Mouse (Mus musculus): ENCODE measurements around the gene Gm21887.
A peak's percentile ranks its signal among the peaks of the same experiment; 100 is the strongest.
"Not testable (repeated sequence)": the region's sequence is repeated elsewhere in the genome, so short reads cannot be mapped to it uniquely, and the experiment has no call there.

Gm21887 gene

DNA sequence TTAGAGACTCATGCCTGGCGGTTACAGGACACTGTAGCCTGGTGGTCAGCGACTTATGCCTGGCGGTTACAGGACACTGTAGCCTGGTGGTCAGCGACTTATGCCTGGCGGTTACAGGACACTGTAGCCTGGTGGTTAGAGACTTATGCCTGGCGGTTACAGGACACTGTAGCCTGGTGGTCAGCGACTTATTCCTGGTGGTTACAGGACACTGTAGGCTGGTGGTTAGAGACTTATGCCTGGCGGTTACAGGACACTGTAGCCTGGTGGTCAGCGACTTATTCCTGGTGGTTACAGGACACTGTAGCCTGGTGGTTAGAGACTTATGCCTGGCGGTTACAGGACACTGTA, 2.0 kb downstream of the Gm21887 start:
- DNase-seq (ENCODE audit: low read depth, low spot score) = not testable (repeated sequence)

DNA sequence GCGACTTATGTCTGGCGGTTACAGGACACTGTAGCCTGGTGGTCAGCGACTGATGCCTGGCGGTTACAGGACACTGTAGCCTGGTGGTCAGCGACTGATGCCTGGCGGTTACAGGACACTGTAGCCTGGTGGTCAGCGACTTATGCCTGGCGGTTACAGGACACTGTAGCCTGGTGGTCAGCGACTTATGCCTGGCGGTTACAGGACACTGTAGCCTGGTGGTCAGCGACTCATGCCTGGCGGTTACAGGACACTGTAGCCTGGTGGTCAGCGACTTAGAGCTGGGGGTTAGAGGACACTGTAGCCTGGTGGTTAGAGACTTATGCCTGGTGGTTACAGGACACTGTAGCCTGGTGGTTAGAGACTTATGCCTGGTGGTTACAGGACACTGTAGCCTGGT, 4.0 kb downstream of the Gm21887 start:
- not testable (repeated sequence) for DNase-seq (ENCODE audit: low read depth, low spot score)

DNA sequence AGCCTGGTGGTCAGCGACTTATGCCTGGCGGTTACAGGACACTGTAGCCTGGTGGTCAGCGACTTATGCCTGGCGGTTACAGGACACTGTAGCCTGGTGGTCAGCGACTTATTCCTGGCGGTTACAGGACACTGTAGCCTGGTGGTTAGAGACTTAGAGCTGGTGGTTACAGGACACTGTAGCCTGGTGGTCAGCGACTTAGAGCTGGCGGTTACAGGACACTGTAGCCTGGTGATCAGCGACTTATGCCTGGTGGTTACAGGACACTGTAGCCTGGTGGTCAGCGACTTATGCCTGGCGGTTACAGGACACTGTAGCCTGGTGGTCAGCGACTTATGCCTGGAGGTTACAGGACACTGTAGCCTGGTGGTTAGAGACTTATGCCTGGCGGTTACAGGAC, 4.6 kb downstream of the Gm21887 start:
- not testable (repeated sequence) for DNase-seq (ENCODE audit: low read depth, low spot score)

DNA sequence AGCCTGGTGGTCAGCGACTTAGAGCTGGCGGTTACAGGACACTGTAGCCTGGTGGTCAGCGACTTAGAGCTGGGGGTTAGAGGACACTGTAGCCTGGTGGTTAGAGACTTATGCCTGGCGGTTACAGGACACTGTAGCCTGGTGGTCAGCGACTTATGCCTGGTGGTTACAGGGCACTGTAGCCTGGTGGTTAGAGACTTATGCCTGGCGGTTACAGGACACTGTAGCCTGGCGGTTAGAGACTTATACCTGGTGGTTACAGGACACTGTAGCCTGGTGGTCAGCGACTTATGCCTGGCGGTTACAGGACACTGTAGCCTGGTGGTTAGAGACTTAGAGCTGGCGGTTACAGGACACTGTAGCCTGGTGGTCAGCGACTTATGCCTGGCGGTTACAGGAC, 6.4 kb downstream of the Gm21887 start:
- DNase-seq (ENCODE audit: low read depth, low spot score) = not testable (repeated sequence)

DNA sequence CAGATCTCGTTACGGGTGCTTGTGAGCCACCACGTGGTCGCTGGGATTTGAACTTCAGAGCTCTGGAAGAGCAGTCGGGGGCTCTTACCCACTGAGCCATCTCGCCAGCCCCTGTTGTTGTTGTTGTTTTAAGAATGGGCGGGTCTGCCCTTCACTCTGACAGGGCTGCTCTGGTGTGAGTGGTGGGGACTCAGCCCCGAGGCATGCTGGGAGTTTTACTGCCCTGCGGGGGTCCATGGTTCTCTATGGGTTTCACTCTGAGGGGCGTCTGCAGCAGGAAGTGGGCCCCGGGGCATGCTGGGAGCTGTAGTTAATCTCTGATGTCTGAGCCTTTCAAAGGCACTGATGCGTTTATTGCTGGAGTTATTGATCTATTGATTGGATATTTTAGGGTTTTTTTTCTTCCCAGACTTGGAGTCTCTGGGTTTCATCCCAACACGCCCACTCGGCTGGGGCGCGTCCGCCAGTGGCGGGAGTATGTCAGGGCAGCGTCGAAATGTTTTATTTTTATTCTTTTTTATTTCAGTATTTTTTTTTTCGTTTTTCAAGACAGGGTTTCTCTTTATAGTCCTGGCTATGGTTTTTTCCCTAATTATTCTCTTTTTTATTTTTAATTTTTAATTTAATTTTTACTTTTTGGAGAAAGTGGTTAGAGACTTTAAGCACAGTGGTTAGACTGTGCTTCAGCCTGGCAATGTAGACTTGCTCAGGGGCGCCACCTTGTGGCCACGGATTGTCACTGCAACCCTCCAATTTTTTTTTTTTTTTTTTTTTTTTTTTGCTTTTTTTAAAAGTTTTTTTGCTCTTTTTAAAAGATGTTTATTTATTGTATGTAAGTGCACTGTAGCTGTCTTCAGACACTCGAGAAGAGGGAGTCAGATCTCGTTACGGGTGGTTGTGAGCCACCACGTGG, 8.1 kb downstream of the Gm21887 start:
- DNase-seq (ENCODE audit: low read depth, low spot score) = peak; percentile 99

DNA sequence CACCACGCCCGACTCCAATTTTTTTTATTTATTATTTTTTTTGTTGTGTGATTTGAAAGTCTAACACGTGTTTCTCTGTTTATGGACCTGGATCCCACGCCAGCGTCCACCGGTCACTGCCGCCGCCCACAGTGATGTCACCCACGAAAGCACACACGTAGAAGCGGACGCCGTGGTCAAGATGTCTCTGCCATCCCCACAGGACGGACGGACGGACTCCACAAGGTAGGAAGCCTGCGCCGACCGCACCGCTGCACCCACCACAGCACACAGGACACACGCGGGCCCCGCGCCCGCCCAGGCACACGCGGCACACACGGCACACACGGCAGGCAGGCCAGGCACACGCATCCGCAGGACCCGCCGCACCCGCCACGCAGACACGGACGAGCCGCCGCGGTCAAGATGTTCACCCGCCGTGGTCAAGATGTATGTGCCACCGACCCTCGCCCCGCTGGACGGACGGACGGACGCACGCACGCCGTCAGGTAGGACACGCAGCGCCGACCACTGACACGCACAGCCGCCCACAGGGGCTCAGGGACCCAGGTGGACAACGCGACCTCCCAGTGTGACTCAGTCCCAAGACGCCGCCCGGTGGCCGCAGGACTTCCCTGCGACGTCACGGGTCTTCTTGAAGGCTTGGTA, 9.2 kb downstream of the Gm21887 start:
- DNase-seq (ENCODE audit: low read depth, low spot score) = not testable (repeated sequence)

DNA sequence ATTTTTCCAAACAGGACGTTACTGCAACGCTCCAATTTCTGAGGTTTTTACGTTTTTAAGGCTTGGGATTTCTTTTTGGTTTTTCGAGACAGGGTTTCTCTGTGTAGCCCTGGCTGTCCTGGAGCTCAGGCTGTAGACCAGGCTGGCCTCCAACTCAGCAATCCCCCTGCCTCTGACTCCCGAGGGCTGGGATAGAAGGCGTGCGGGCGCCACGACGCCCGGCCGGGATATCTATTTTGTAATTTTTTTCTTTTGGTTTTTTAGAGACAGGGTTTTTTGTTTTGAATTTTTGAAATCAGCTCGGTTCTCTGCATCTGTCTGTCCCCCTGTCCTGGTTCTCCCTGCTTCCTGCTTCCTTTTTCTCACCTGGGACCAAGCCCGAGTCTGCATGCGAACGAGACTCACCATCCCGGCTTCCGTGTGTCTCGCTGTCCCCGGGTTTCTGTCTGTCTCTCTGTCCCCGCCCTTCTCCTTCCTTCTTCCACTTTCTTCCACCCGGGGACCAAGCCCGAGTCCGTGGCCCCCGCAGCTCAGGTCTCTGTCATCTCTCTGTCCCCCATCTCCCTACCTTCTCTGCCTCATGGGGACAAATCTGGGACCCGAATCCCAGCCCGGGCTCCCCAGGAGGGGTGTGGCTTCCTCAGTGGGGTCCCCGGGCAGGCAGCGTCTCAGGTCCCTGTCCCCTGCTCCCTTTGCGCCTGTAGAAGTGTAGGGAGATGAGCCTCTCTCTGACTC, 9.9 kb downstream of the Gm21887 start:
- not testable (repeated sequence) for DNase-seq (ENCODE audit: low read depth, low spot score)

DNA sequence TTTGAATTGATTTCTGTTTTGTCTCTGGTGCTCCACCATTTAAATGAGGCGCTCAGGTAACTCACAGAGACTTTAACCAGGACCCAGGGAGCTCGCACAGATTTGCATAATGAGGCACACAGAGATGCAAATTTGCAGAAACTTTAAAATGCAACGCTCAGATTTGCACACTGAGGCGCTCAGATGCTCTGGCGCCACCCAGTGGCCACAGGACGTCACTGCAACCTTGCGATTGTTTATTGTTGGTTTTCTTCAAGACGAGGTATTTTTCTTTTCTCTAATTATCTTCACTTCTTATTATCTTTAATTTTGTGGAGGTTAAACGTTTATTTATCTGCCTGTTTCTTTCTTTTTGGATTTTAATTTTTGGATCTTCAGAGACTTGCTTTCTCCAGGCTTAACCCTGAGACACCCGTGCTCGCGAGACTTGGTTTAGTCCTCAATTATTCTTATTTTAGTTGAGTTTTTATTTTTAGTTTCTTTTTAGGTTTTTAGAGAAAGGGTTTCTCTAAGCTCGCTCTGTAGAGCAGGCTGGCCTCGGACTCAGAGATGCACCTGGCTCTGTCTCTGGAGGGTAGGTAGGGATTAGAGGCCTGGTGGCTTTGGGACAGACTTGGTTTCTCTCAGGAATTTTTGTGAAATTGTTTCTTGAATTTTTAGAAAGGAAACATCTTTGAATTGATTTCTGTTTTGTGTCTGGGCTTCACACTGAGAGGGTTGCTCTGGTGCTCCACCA, 10.7 kb downstream of the Gm21887 start:
- peak; percentile 96 for DNase-seq (ENCODE audit: low read depth, low spot score)

DNA sequence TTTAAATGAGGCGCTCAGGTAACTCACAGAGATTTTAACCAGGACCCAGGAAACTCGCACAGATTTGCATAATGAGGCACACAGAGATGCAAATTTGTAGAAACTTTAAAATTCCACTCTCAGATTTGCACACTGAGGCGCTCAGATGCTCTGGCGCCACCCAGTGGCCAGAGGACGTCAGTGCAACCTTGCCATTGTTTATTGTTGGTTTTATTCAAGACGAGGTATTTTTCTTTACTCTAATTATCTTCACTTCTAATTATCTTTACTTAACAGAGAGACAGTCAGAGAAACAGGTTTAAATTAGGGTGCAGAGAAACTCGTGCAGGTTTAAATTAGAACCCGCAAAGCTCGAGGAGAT, 11.2 kb downstream of the Gm21887 start:
- peak; percentile 99 for DNase-seq (ENCODE audit: low read depth, low spot score)

DNA sequence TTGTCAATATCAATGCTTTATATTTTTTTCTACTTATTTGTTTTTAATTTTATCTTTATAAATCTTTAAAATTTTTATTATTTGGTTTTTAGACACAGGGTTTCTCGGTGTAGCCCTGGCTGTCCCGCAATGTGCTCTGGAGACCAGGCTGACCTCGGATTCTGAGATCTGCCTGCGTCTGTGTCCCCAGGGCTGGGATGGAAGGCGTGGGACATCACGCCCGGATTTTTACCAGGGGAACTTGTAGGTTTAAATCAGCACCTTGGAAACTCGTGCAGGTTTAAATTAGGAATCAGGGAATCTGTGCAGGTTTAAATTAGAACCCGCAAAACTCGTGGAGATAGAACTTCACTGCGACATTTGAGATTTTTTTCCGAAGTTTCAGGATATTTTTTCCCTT, 11.7 kb downstream of the Gm21887 start:
- DNase-seq (ENCODE audit: low read depth, low spot score) = not testable (repeated sequence)

DNA sequence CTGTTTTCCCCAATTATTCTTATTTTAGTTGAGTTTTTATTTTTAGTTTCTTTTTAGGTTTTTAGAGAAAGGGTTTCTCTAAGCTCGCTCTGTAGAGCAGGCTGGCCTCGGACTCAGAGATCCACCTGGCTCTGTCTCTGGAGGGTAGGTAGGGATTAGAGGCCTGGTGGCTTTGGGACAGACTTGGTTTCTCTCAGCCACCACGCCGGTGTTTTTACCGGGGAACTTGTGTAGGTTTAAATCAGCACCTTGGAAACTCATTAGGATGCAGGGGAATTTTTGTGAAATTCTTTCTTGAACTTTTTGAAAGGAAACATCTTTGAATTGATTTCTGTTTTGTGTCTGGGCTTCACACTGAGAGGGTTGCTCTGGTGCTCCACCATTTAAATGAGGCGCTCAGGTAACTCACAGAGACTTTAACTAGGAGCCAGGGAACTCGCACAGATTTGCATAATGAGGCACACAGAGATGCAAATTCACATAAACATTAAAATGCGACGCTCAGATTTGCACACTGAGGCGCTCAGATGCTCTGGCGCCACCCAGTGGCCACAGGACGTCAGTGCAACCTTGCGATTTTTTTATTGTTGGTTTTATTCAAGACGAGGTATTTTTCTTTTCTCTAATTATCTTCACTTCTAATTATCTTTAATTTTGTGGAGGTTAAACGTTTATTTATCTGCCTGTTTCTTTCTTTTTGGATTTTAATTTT, 12.4 kb downstream of the Gm21887 start:
- DNase-seq (ENCODE audit: low read depth, low spot score) = peak; percentile 93

Data from forelimb bud, embryonic 11.5 days (tissue).